Mouse (Mus musculus) embryonic facial prominence, embryonic 15.5 days (tissue): ENCODE data around the gene Mrpl35. TPM values are rescaled to one million over a fixed set of nuclear protein-coding genes. Genes with fewer than 3 reads are reported as not detected.

Experiments
- ATAC-seq: fragments of 200-750 bp; cut with Nextera tagmentation; 2 replicates; pipeline ENCODE4 v1.8.0; 2017; ENCODE audit warnings: low read depth, moderate TSS enrichment; ENCODE audit not compliant: insufficient number of reproducible peaks, low FRiP score, low TSS enrichment
- H3K27ac ChIP-seq: fragments of 300-500 bp; sonication (generic); replicated peaks from 2 replicates; pipeline ENCODE4 v1.5.1; 2015; ENCODE audit warnings: mild to moderate bottlenecking, inconsistent platforms
- H3K27me3 ChIP-seq: fragments of 300-500 bp; sonication (generic); 2 replicates; pipeline ENCODE4 v1.6.1; 2015; ENCODE audit warnings: inconsistent platforms
- H3K36me3 ChIP-seq: fragments of 300-500 bp; sonication (generic); 2 replicates; pipeline ENCODE4 v1.6.1; 2015; ENCODE audit warnings: mild to moderate bottlenecking, inconsistent platforms
- H3K4me1 ChIP-seq: fragments of 300-500 bp; sonication (generic); 2 replicates; pipeline ENCODE4 v1.6.1; 2015; ENCODE audit warnings: inconsistent platforms
- H3K4me2 ChIP-seq: fragments of 300-500 bp; sonication (generic); replicated peaks from 2 replicates; pipeline ENCODE4 v1.6.1; 2015; ENCODE audit warnings: mild to moderate bottlenecking, inconsistent platforms
- H3K4me3 ChIP-seq: fragments of 300-500 bp; sonication (generic); replicated peaks from 2 replicates; pipeline ENCODE4 v1.5.1; 2015; ENCODE audit warnings: mild to moderate bottlenecking, inconsistent platforms
- H3K9ac ChIP-seq: fragments of 300-500 bp; sonication (generic); 2 replicates; pipeline ENCODE4 v1.6.1; 2015; ENCODE audit warnings: inconsistent platforms
- H3K9me3 ChIP-seq: fragments of 300-500 bp; sonication (generic); replicated peaks from 2 replicates; pipeline ENCODE4 v1.6.1; 2016; ENCODE audit warnings: inconsistent platforms
- WGBS: fragments of 180-500 bp; shearing (Covaris S2); methylation state at CpG from one replicate; pipeline ENCODE4 v1.1.7; 2015; 5-methylcytosine and 5-hydroxymethylcytosine counted together
- polyA plus RNA-seq: library from polyadenylated mRNA; unstranded; fragments of >200 nt; fragmentation: Nextera tagmentation; extraction: Ambion mirVana; gene quantifications from 2 replicates; pipeline ENCODE4 v1.2.1, GENCODE M21; 2015

Gene Mrpl35
- polyA plus RNA-seq, 1 experiment from 2014 or later: 59.2 TPM

GRCm38 (mm10) chr6:71767761-71768160, 59.0 kb downstream of the Mrpl35 start:
- ATAC-seq: no peak
- Histone ChIP-seq H3K4me3 (no peak overlapping the region), H3K9me3 (no peaks in the 10 kb centered on the region), H3K27ac (no peak overlapping the region), H3K9ac (no peak overlapping the region), H3K27me3 (no peaks in the 10 kb centered on the region), H3K36me3 (no peaks in the 10 kb centered on the region), H3K4me2 (no peak overlapping the region), H3K4me1 (no peaks in the 10 kb centered on the region)
- 72% methylated on average over 4 of the region's 4 CpGs for WGBS

Other genes starting within 250 kb of the Mrpl35 start
- 42.3 and 46.8 TPM in 2 replicates for gene Kdm3a, start 194.0 kb downstream of the Mrpl35 start, polyA plus RNA-seq
- gene Reep1, start 119.4 kb downstream of the Mrpl35 start, polyA plus RNA-seq: 17.2 and 18.7 TPM in 2 replicates
- gene Immt, start 4.4 kb upstream of the Mrpl35 start, polyA plus RNA-seq: 148 and 149 TPM in 2 replicates
- gene Ptcd3, start 81.8 kb upstream of the Mrpl35 start, polyA plus RNA-seq: 81.6 and 86.1 TPM in 2 replicates
- 29.3 and 30.1 TPM in 2 replicates for gene Polr1a, start 82.1 kb upstream of the Mrpl35 start, polyA plus RNA-seq